Mouse (Mus musculus): ENCODE measurements at regions not wholly inside any gene's neighbourhood (a gene's known extent, or its start where the extent isn't known, plus 50 kb on each side); places are given as distances from the start of the nearest gene placed in this dataset.

GRCm38 (mm10) chr16:77418486-77418885, 183.4 kb downstream of the Gm11146 start:
- Histone ChIP-seq H3K9ac (no peak overlapping the region), H3K27ac (replicated peaks) (no peak overlapping the region), H3K4me2 (replicated peaks) (no peak overlapping the region), H3K4me1 (peaks cover 26% of the 10 kb centered on the region), H3K27me3 (no peaks in the 10 kb centered on the region), H3K4me3 (replicated peaks) (no peak overlapping the region), H3K9me3 (replicated peaks) (no peaks in the 10 kb centered on the region), H3K36me3 (no peaks in the 10 kb centered on the region)
- no peak for ATAC-seq (ENCODE audit: insufficient number of reproducible peaks, low FRiP score, low TSS enrichment, low read depth)
- WGBS = 78% methylated on average over 1 of the region's 1 CpGs

- WGBS = 12% methylated on average over 3 of the region's 3 CpGs
- Histone ChIP-seq H3K9ac (no peak overlapping the region), H3K4me2 (replicated peaks) (no peak overlapping the region), H3K9me3 (replicated peaks) (no peaks in the 10 kb centered on the region), H3K36me3 (no peaks in the 10 kb centered on the region), H3K4me1 (peaks cover 26% of the 10 kb centered on the region), H3K4me3 (replicated peaks) (0 out of 2 replicates have a peak overlapping the region, but pooled peaks have one; percentile 2), H3K27me3 (no peaks in the 10 kb centered on the region), H3K27ac (replicated peaks) (no peak overlapping the region)
- no peak for ATAC-seq (ENCODE audit: insufficient number of reproducible peaks, low FRiP score, low TSS enrichment, low read depth)
These were observed 184.1 kb downstream of the Gm11146 start for GRCm38 (mm10) chr16:77417791-77418190.

- no peak for ATAC-seq (ENCODE audit: insufficient number of reproducible peaks, low FRiP score, low TSS enrichment, low read depth)
- no peaks in the 10 kb centered on the region for H3K27me3 ChIP-seq
- no peaks in the 10 kb centered on the region for H3K9me3 ChIP-seq (replicated peaks)
- WGBS = 19% methylated on average over 1 of the region's 1 CpGs
- H3K4me1 ChIP-seq = peaks cover 8% of the 10 kb centered on the region; the same call in 1 of the 2 replicates
- H3K4me2 ChIP-seq (replicated peaks) = no peak overlapping the region
- no peak overlapping the region for H3K4me3 ChIP-seq (replicated peaks)
- H3K9ac ChIP-seq = no peak overlapping the region
- H3K27ac ChIP-seq (replicated peaks) = no peak overlapping the region
- no peaks in the 10 kb centered on the region for H3K36me3 ChIP-seq
These were observed 187.3 kb downstream of the Gm11146 start for GRCm38 (mm10) chr16:77414562-77414961.

- WGBS = 87% methylated on average over 7 of the region's 7 CpGs
- no peaks in the 10 kb centered on the region for H3K36me3 ChIP-seq
- H3K4me2 ChIP-seq (replicated peaks) = no peak overlapping the region
- no peak for ATAC-seq (ENCODE audit: insufficient number of reproducible peaks, low FRiP score, low TSS enrichment, low read depth)
- H3K27me3 ChIP-seq = no peaks in the 10 kb centered on the region
- H3K4me1 ChIP-seq = peaks cover 13% of the 10 kb centered on the region
- H3K4me3 ChIP-seq (replicated peaks) = no peak overlapping the region
- H3K9me3 ChIP-seq (replicated peaks) = no peaks in the 10 kb centered on the region
- no peak overlapping the region for H3K9ac ChIP-seq
- H3K27ac ChIP-seq (replicated peaks) = no peak overlapping the region
These were observed 192.7 kb downstream of the Gm11146 start for GRCm38 (mm10) chr16:77409168-77409567.

- H3K27me3 ChIP-seq = no peaks in the 10 kb centered on the region
- H3K4me3 ChIP-seq (replicated peaks) = no peak overlapping the region
- ATAC-seq (ENCODE audit: insufficient number of reproducible peaks, low FRiP score, low TSS enrichment, low read depth) = no peak
- H3K4me2 ChIP-seq (replicated peaks) = no peak overlapping the region
- H3K9ac ChIP-seq = no peak overlapping the region
- WGBS = 86% methylated on average over 5 of the region's 5 CpGs
- no peaks in the 10 kb centered on the region for H3K36me3 ChIP-seq
- H3K9me3 ChIP-seq (replicated peaks) = no peaks in the 10 kb centered on the region
- no peak overlapping the region for H3K27ac ChIP-seq (replicated peaks)
- H3K4me1 ChIP-seq = peaks cover 25% of the 10 kb centered on the region
These were observed 194.9 kb downstream of the Gm11146 start for GRCm38 (mm10) chr16:77406999-77407398.

DNA sequence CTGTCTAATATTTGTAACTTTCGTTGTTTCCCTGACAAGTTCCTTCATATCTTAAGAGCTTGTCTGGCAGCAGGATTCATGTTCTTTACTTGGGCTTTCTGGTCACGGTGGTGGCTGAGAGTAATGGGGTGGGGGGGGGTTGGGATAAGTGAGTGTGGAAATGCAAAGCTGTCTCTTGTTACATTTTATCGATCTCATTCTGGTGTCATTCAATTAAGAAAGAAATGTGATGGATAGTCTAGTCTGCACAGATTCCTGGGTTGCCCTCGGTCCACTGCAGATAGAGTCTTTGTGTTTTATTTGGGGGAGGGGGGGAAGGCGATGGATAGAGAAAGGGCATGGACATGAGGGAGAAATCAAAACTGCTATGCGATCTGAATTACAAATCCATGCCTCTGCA, 196.0 kb downstream of the Gm11146 start:
- Histone ChIP-seq H3K4me2 (replicated peaks) (no peak overlapping the region), H3K27ac (replicated peaks) (peak overlapping the region; percentile 77), H3K9me3 (replicated peaks) (no peaks in the 10 kb centered on the region), H3K9ac (no peak overlapping the region), H3K4me1 (peaks cover 29% of the 10 kb centered on the region), H3K4me3 (replicated peaks) (no peak overlapping the region), H3K27me3 (no peaks in the 10 kb centered on the region), H3K36me3 (no peaks in the 10 kb centered on the region)
- 39% methylated on average over 6 of the region's 6 CpGs for WGBS
- no peak for ATAC-seq (ENCODE audit: insufficient number of reproducible peaks, low FRiP score, low TSS enrichment, low read depth)

- no peak for ATAC-seq (ENCODE audit: insufficient number of reproducible peaks, low FRiP score, low TSS enrichment, low read depth)
- H3K36me3 ChIP-seq = no peaks in the 10 kb centered on the region
- H3K27me3 ChIP-seq = no peaks in the 10 kb centered on the region
- H3K4me2 ChIP-seq (replicated peaks) = no peak overlapping the region
- H3K4me3 ChIP-seq (replicated peaks) = no peak overlapping the region
- peaks cover 35% of the 10 kb centered on the region for H3K4me1 ChIP-seq
- peak overlapping the region; percentile 77 for H3K27ac ChIP-seq (replicated peaks)
- 44% methylated on average over 8 of the region's 8 CpGs for WGBS
- no peaks in the 10 kb centered on the region for H3K9me3 ChIP-seq (replicated peaks)
- no peak overlapping the region for H3K9ac ChIP-seq
These were observed 196.6 kb downstream of the Gm11146 start for GRCm38 (mm10) chr16:77405181-77405818.

GRCm38 (mm10) chr16:77402711-77403280, 199.1 kb downstream of the Gm11146 start:
- ATAC-seq (ENCODE audit: insufficient number of reproducible peaks, low FRiP score, low TSS enrichment, low read depth) = no peak
- no peaks in the 10 kb centered on the region for H3K36me3 ChIP-seq
- peaks cover 41% of the 10 kb centered on the region for H3K4me1 ChIP-seq
- no peaks in the 10 kb centered on the region for H3K9me3 ChIP-seq (replicated peaks)
- WGBS = 51% methylated on average over 7 of the region's 7 CpGs
- no peaks in the 10 kb centered on the region for H3K27me3 ChIP-seq
- H3K4me3 ChIP-seq (replicated peaks) = no peak overlapping the region
- no peak overlapping the region for H3K9ac ChIP-seq
- 0 out of 2 replicates have a peak overlapping the region, but pooled peaks have one; percentile 39 for H3K27ac ChIP-seq (replicated peaks)
- H3K4me2 ChIP-seq (replicated peaks) = no peak overlapping the region

- Histone ChIP-seq H3K4me2 (replicated peaks) (peak overlapping the region; percentile 44), H3K4me1 (peaks cover 41% of the 10 kb centered on the region)
These were observed 200.5 kb downstream of the Gm11146 start for GRCm38 (mm10) chr16:77401185-77401943.

GRCm38 (mm10) chr16:77400276-77400891, 201.5 kb downstream of the Gm11146 start:
- Histone ChIP-seq H3K27ac (replicated peaks) (peak overlapping the region; percentile 65), H3K4me2 (replicated peaks) (peak overlapping the region; percentile 44), H3K9me3 (replicated peaks) (no peaks in the 10 kb centered on the region), H3K4me1 (peaks cover 35% of the 10 kb centered on the region), H3K36me3 (no peaks in the 10 kb centered on the region), H3K9ac (no peak overlapping the region), H3K27me3 (no peaks in the 10 kb centered on the region), H3K4me3 (replicated peaks) (peak overlapping the region; percentile 28)
- peak; percentile 57; the same call in 1 of the 2 replicates for ATAC-seq (ENCODE audit: insufficient number of reproducible peaks, low FRiP score, low TSS enrichment, low read depth)
- WGBS = 5% methylated on average over 13 of the region's 13 CpGs

More at GRCm38 (mm10) chr16:77401185-77401943, 200.5 kb downstream of the Gm11146 start:
- H3K27me3 ChIP-seq = no peaks in the 10 kb centered on the region
- 0 out of 2 replicates have a peak overlapping the region, but pooled peaks have one; percentile 65 for H3K27ac ChIP-seq (replicated peaks)
- no peaks in the 10 kb centered on the region for H3K9me3 ChIP-seq (replicated peaks)
- 58% methylated on average over 4 of the region's 4 CpGs for WGBS
- H3K9ac ChIP-seq = no peak overlapping the region
- H3K4me3 ChIP-seq (replicated peaks) = no peak overlapping the region
- H3K36me3 ChIP-seq = no peaks in the 10 kb centered on the region
- ATAC-seq (ENCODE audit: insufficient number of reproducible peaks, low FRiP score, low TSS enrichment, low read depth) = no peak

DNA sequence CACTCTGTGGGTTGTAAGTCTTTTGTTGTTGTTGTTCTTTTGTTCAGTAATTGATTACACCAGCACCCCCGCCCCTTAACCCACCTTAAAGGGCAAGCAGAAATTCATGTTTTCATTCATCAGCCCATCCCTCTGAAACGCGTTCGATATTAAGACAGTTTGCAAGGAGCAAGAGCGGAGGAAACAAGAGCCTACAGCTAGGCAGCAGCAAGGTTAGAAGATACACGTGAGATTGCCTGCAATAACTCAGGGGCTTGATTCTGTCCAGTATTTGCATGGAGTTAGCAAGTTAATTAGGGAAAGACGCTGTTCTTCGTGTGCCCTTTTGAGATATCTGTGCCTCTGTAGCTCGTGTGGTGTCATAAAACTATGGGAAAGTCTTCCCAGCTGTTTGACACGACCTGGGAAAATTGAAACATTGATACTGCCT, 202.0 kb downstream of the Gm11146 start:
- ATAC-seq (ENCODE audit: insufficient number of reproducible peaks, low FRiP score, low TSS enrichment, low read depth) = no peak
- Histone ChIP-seq H3K36me3 (no peaks in the 10 kb centered on the region), H3K9me3 (replicated peaks) (no peaks in the 10 kb centered on the region), H3K4me2 (replicated peaks) (peak overlapping the region; percentile 44), H3K27ac (replicated peaks) (peak overlapping the region; percentile 65), H3K4me1 (peaks cover 33% of the 10 kb centered on the region), H3K9ac (no peak overlapping the region), H3K27me3 (no peaks in the 10 kb centered on the region), H3K4me3 (replicated peaks) (peak overlapping the region; percentile 28)
- WGBS = 7% methylated on average over 10 of the region's 10 CpGs
